Mouse (Mus musculus): ENCODE measurements around the gene Zfp185. TPM values are rescaled to one million over a fixed set of nuclear protein-coding genes. Genes with fewer than 3 reads are reported as not detected.
A peak's percentile ranks its signal among the peaks of the same experiment; 100 is the strongest.

The Zfp185 gene
- polyA plus RNA-seq (2014; fragmentation: Nextera tagmentation; extraction: Ambion mirVana), result 6.5 and 8.0 TPM in 2 replicates

GRCm38 (mm10) chrX:72986841-72987519 lies at the start of gene Zfp185:
Zfp185 (plus strand) TSS chrX:72987339.
- Histone ChIP-seq H3K9ac (peak within 1 kb of the TSS; percentile 29; the same call in 1 of the 2 replicates), H3K4me2 (peak within 1 kb of the TSS; percentile 63), H3K4me3 (ENCODE audit: low read depth, low read length) (peak within 1 kb of the TSS; percentile 36), H3K4me1 (ENCODE audit: insufficient read depth) (no peaks in the 10 kb centered on the region), H3K36me3 (ENCODE audit: insufficient read depth) (no peaks in the 10 kb centered on the region), H3K27me3 (ENCODE audit: insufficient read depth, low read length) (no peaks in the 10 kb centered on the region), H3K9me3 (ENCODE audit: low read depth, low read length) (no peaks in the 10 kb centered on the region), H3K27ac (ENCODE audit: low read depth) (no peak within 1 kb of the TSS)
- peak; percentile 86 for ATAC-seq (ENCODE audit: insufficient read depth)
- DNase-seq, result peak; percentile 63
- TF ChIP-seq CTCF (IDR thresholded peaks at IDR 0.05; ENCODE audit: low read depth), result no peak
- 12% methylated on average over 43 of the region's 45 CpGs for WGBS

GRCm38 (mm10) chrX:72953464-72953863 lies 33.7 kb upstream of the Zfp185 start:
- H3K4me2 ChIP-seq, result no peak overlapping the region
- no peak for DNase-seq
- no peaks in the 10 kb centered on the region for H3K9me3 ChIP-seq (ENCODE audit: low read depth, low read length)
- H3K4me3 ChIP-seq (ENCODE audit: low read depth, low read length), result no peak overlapping the region
- H3K9ac ChIP-seq, result no peak overlapping the region
- no peaks in the 10 kb centered on the region for H3K27me3 ChIP-seq (ENCODE audit: insufficient read depth, low read length)
- TF ChIP-seq CTCF (IDR thresholded peaks at IDR 0.05; ENCODE audit: low read depth), result no peak
- H3K27ac ChIP-seq (ENCODE audit: low read depth), result no peak overlapping the region
- peaks cover 14% of the 10 kb centered on the region; the same call in 1 of the 2 replicates for H3K36me3 ChIP-seq (ENCODE audit: insufficient read depth)
- 88% methylated on average over 4 of the region's 4 CpGs for WGBS
- H3K4me1 ChIP-seq (ENCODE audit: insufficient read depth), result no peaks in the 10 kb centered on the region
- no peak for ATAC-seq (ENCODE audit: insufficient read depth)

GRCm38 (mm10) chrX:72956486-72956885 lies 30.7 kb upstream of the Zfp185 start:
- DNase-seq (no peak), ATAC-seq (ENCODE audit: insufficient read depth) (no peak)
- TF ChIP-seq CTCF (IDR thresholded peaks at IDR 0.05; ENCODE audit: low read depth), result no peak
- Histone ChIP-seq H3K4me1 (ENCODE audit: insufficient read depth) (no peaks in the 10 kb centered on the region), H3K4me2 (no peak overlapping the region), H3K9me3 (ENCODE audit: low read depth, low read length) (no peaks in the 10 kb centered on the region), H3K9ac (no peak overlapping the region), H3K4me3 (ENCODE audit: low read depth, low read length) (no peak overlapping the region), H3K27ac (ENCODE audit: low read depth) (no peak overlapping the region), H3K27me3 (ENCODE audit: insufficient read depth, low read length) (no peaks in the 10 kb centered on the region), H3K36me3 (ENCODE audit: insufficient read depth) (peaks cover 11% of the 10 kb centered on the region; the same call in 1 of the 2 replicates)
- 85% methylated on average over 4 of the region's 4 CpGs for WGBS

GRCm38 (mm10) chrX:72960431-72960830 lies 26.7 kb upstream of the Zfp185 start:
- Histone ChIP-seq H3K4me3 (ENCODE audit: low read depth, low read length) (no peak overlapping the region), H3K4me2 (no peak overlapping the region), H3K27me3 (ENCODE audit: insufficient read depth, low read length) (no peaks in the 10 kb centered on the region), H3K27ac (ENCODE audit: low read depth) (no peak overlapping the region), H3K9me3 (ENCODE audit: low read depth, low read length) (no peaks in the 10 kb centered on the region), H3K36me3 (ENCODE audit: insufficient read depth) (peaks cover 11% of the 10 kb centered on the region; the same call in 1 of the 2 replicates), H3K4me1 (ENCODE audit: insufficient read depth) (no peaks in the 10 kb centered on the region), H3K9ac (no peak overlapping the region)
- ATAC-seq (ENCODE audit: insufficient read depth), result no peak
- DNase-seq, result peak; percentile 6
- 86% methylated on average over 4 of the region's 4 CpGs for WGBS
- peak; percentile 25; the same call in 1 of the 2 replicates for TF ChIP-seq CTCF (IDR thresholded peaks at IDR 0.05; ENCODE audit: low read depth)

GRCm38 (mm10) chrX:72961511-72961910 lies 25.6 kb upstream of the Zfp185 start:
- H3K4me2 ChIP-seq, result no peak overlapping the region
- TF ChIP-seq CTCF (IDR thresholded peaks at IDR 0.05; ENCODE audit: low read depth), result no peak
- no peak overlapping the region for H3K9ac ChIP-seq
- ATAC-seq (ENCODE audit: insufficient read depth) (no peak), DNase-seq (no peak)
- H3K27me3 ChIP-seq (ENCODE audit: insufficient read depth, low read length), result no peaks in the 10 kb centered on the region
- WGBS, result 67% methylated on average over 3 of the region's 3 CpGs
- no peak overlapping the region for H3K4me3 ChIP-seq (ENCODE audit: low read depth, low read length)
- no peak overlapping the region for H3K27ac ChIP-seq (ENCODE audit: low read depth)
- peaks cover 6% of the 10 kb centered on the region; the same call in 1 of the 2 replicates for H3K36me3 ChIP-seq (ENCODE audit: insufficient read depth)
- no peaks in the 10 kb centered on the region for H3K9me3 ChIP-seq (ENCODE audit: low read depth, low read length)
- H3K4me1 ChIP-seq (ENCODE audit: insufficient read depth), result no peaks in the 10 kb centered on the region

- H3K27ac ChIP-seq (ENCODE audit: low read depth), result no peak overlapping the region
- DNase-seq, result no peak
- H3K4me1 ChIP-seq (ENCODE audit: insufficient read depth), result no peaks in the 10 kb centered on the region
- no peak overlapping the region for H3K4me3 ChIP-seq (ENCODE audit: low read depth, low read length)
- 71% methylated on average over 3 of the region's 3 CpGs for WGBS
- H3K4me2 ChIP-seq, result no peak overlapping the region
- no peaks in the 10 kb centered on the region for H3K9me3 ChIP-seq (ENCODE audit: low read depth, low read length)
- TF ChIP-seq CTCF (IDR thresholded peaks at IDR 0.05; ENCODE audit: low read depth), result no peak
- H3K27me3 ChIP-seq (ENCODE audit: insufficient read depth, low read length), result no peaks in the 10 kb centered on the region
- H3K36me3 ChIP-seq (ENCODE audit: insufficient read depth), result peaks cover 4% of the 10 kb centered on the region; the same call in 1 of the 2 replicates
- no peak for ATAC-seq (ENCODE audit: insufficient read depth)
- H3K9ac ChIP-seq, result no peak overlapping the region
These were observed 24.4 kb upstream of the Zfp185 start for GRCm38 (mm10) chrX:72962743-72963142.

- H3K27me3 ChIP-seq (ENCODE audit: insufficient read depth, low read length), result no peaks in the 10 kb centered on the region
- WGBS, result 64% methylated on average over 6 of the region's 6 CpGs
- H3K9ac ChIP-seq, result no peak overlapping the region
- H3K9me3 ChIP-seq (ENCODE audit: low read depth, low read length), result no peaks in the 10 kb centered on the region
- H3K4me1 ChIP-seq (ENCODE audit: insufficient read depth), result no peaks in the 10 kb centered on the region
- H3K4me3 ChIP-seq (ENCODE audit: low read depth, low read length), result no peak overlapping the region
- DNase-seq (no peak), ATAC-seq (ENCODE audit: insufficient read depth) (no peak)
- H3K36me3 ChIP-seq (ENCODE audit: insufficient read depth), result no peaks in the 10 kb centered on the region
- TF ChIP-seq CTCF (IDR thresholded peaks at IDR 0.05; ENCODE audit: low read depth), result no peak
- no peak overlapping the region for H3K27ac ChIP-seq (ENCODE audit: low read depth)
- H3K4me2 ChIP-seq, result no peak overlapping the region
These were observed 4.3 kb upstream of the Zfp185 start for GRCm38 (mm10) chrX:72982831-72983230.

Measured in lung, embryonic 14.5 days (tissue).